Mouse (Mus musculus): ENCODE results near the gene Dglucy.
"Not testable (repeated sequence)": the region's sequence is repeated elsewhere in the genome, so short reads cannot be mapped to it uniquely, and the experiment has no call there.

The Dglucy gene

DNA sequence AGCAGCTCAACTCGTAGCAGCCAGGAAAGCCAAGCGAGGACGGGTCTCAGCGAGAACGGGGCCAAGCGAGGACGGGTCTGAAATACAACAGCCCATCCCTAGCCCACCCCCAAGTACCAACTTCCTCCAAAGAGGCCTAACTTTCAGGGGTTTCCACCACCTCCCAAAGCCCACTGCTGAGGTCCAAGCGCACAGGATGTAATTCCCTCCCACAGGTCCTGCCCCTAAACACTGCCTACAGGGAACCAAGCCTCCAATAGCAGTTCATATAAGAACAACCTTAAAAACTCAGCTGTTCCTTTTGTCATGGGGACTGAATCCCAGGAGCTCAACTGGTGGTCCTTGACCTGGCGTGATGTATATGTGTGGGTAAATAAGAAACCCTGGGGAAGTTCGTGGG lies 1.6 kb downstream of the Dglucy start:
- DNase-seq (ENCODE audit: extremely low spot score, low spot score) = no peak

DNA sequence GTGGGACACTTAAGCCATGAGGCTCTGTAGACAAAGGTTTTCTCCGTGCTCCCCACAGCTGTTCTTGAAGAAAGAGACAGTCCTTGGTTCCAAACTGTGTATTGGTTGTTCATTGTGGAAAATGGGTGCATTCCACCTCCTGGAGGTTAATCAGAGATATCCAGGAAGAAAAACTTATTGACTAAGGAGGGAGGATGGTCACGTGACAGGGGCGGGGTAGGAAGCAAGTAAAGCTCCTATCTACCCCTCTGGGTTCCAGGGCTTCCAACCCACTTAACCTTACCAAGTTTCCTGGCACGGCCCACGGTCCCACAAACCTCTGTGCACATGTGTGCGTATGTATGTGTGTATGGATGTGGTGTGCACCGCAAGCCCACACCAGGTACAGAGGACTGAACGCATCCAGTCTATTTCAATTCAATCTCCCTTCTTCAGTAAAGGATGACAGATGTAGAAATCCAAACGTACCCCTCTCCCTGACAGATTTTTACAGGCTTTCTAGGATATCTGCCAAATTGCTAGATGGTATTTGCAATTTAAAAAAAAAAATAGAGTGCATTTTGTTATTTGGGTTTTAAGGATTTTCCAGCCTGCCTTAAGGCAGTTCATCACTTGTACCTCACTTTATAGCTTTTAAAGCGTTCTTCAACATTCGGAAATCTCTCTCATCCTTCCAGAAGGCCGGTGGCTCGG lies 2.7 kb downstream of the Dglucy start:
- DNase-seq (ENCODE audit: extremely low spot score, low spot score) = no peak

DNA sequence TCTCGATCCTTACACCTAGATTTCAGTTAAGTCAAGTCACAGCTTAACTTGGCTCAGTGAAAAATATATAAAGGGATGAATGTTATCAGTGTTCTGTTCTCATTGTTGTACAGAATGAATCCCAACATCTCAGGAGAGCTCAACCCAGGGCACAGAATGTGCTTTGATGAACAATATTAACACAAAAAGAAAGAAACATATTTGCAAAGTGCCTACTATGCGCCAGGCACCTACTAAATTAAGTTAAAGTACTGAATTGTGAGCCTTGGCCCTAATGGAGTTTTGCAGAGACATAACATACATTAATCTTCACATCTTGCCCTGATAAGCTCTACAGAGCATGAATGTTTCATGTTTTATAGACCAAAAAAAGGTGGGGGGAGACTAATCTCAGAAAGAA lies 5.3 kb downstream of the Dglucy start:
- DNase-seq (ENCODE audit: extremely low spot score, low spot score) = no peak

DNA sequence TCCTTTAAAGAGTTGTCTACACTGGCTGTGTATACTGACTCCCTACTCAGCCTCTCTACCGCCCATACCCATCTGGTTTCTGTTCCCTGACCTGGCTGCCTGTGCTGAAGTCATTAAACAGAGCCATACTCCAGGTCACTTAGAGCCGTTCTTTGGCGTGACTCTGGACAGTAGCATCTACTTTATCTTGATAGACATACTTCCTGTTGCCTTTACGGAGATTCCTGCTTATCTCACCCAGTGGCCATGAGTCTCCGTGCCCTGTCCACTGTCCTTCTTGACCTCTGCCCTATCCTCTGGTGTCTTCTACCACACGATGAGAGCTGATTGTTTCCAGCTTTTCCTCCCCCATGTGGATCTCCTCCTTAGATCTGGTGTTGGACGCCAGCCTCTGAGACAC lies 6.5 kb downstream of the Dglucy start:
- DNase-seq (ENCODE audit: extremely low spot score, low spot score) = no peak

DNA sequence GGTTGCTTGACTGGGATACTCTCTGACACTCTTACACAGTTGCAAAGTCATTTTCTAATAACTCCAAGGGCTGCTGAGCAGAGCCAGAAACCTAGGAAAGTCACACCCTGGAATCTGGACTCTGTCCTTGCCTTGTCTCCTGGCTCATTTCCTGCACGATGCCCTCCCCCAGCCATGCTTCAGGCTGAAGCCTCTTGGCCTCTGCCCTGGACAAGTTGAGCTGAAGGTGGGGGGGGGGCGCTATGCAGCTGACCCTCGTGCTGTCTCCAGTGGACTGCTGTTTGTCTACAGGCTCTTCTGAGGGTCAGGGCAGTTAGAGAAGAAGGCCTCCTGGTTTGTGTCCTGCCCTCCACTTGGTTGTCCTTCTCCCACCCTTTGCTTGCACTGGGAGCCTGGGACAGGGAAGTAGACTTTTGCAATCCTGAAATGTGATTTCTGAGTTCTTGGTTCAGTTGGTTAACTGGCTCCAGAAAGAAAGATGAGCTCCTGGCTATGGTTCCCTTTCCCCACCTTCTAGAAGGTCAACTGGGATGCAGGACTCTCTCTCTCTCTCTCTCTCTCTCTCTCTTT lies 11.2 kb downstream of the Dglucy start:
- no peak for DNase-seq (ENCODE audit: extremely low spot score, low spot score)

DNA sequence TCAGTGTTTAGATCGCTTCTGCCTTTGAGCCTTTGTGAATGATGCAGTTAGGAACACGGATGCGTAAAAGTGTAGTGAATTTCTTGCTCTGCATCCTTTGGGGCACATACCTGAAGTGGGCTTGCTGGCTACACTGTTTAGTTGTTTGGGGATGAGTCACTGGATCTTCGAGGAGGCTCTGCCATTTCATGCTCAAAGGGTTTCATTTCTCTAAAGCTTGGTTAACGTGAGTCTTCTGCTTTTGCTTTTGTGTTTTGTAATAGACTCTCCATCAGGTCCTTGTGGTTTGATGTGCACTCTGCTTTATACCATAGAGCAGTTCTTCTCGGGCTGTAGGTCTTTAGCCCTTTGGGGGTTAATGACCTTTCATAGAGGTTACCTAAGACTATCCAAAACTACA lies 12.6 kb downstream of the Dglucy start:
- DNase-seq (ENCODE audit: extremely low spot score, low spot score) = no peak

DNA sequence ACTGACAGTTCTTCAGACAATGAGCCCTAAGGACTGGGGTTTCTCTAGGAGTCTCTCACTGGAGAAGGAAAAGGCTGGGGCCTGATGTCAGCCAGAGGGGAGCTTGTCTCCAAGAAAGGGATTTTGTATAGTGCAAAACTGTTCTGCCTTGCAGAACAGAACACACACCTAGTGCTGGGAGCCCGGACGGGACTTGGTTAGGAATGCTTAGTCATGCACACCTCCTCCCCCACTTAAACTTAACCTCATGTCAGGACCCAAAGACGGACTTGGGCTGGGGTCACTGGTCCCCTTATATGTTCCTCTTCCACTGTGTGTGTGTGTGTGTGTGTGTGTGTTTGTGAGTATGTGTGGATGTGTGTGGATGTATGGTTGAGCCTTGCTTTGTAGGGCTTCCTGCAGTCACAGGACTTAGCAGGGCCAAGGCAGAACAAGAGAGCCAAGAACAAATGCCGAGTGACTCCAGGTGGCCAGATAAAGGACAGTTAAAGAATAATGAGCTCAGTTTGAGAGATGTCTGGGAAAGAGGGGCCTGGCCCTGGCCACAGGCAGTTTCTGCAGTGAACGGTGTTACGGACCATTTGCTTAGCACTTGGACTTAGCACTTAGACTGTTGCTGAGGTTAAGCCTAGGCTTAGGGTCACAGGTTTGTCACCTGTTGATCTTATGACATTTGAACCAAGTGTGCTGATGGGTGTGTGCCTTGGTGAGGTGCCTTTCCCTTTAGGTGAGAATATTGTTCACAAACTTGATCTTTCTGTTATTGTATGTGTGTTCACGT lies 15.8 kb downstream of the Dglucy start:
- DNase-seq (ENCODE audit: extremely low spot score, low spot score) = no peak

DNA sequence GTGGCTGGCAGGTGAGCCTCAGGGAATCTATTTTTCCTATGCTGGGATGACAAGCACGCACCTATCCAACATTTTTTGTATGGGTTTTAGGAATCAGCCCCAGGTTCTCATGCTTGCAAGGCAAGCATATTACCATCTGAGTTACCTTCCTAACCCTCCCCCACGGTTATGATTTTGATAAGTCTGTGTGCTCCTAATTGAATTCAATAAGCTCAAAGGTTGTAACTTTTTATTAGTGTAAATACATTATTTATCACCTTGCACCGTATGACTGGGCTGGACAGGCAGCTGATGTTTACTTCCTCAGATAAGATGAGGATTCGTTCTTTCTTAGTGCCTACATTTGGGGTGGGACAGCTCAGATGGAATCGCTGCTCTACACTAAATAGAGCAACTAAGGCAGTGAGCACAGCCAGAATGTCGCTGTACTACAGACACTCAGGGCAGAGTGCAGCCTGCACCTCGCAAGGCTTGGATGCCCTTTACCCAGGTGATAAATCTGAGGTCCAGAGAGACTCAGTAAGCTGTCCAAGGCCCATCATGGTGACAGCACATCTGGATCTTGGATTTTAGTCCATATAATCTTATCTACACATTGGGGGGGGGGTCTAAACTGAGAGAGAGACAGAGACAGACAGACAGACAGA lies 16.7 kb downstream of the Dglucy start:
- DNase-seq (ENCODE audit: extremely low spot score, low spot score) = no peak

DNA sequence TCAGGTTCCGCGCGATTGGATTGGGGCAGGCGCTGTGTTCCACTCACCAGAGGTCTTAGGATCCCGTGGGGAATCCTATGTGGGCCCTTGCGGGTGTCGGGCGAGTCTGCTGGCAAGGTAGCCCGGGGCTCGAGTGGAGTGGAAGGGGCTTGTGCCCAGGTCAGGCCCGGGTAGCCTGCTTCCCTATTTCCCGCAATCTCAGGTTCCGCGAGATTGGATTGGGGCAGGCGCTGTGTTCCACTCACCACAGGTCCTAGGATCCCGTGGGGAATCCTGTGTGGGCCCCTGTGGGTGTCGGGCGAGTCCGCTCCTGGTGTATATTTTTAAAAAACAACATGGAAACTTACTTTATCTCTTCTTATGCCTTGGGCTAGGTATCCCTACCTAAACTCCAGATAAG lies 24.5 kb downstream of the Dglucy start:
- not testable (repeated sequence) for DNase-seq (ENCODE audit: extremely low spot score, low spot score)

DNA sequence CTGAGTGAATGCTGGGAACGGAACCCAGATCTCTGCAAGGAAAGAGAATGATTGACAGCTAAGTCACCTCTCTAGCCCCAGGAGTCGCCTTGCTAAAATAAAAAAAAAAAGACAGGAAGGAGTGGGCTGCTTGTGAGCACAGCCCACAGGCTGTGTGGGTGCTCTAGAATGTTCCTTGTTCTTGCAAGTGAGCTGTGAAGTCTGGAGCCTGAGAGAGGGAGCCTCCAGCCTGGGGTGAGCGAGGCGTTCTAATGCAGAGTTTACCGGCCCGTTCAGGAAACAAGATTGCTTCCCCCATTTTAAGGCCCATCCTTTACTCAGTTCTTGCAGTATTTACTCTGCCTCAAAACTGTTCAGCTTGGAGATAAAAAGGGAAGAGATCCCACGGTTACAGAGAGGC lies 28.4 kb downstream of the Dglucy start:
- no peak for DNase-seq (ENCODE audit: extremely low spot score, low spot score)

DNA sequence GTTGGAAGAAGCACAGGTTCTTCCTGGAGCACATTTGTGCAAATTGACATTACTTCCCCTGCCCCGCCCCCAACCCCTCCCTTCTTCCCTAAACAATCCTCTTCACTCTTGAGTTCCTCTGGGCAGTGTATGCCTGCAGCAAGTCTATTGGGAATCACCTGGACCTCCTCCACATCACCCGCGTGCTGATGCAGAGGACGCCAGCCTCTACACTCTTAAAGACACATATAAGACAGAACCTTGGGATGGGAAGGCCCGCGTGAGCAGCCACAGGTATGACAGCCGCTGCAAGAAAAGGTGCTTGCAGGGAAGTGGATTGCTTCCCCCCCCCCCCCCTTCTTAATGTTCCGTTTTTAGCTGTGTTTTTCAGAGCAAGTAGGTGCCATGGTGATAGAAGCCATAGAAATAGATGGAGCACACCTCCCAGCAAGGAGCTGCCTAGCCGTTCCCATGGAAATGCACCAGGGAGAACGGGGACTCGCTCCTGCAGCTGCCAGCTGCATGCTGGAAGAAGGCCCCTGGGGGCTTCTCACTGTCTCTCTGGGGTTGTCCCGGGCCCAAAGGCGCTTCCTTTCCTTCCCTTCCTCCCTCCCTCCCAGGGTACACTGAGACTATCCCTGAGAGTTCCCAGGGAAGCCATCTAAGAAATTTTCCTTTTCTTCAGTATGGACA lies 29.9 kb downstream of the Dglucy start:
- DNase-seq (ENCODE audit: extremely low spot score, low spot score) = no peak

DNA sequence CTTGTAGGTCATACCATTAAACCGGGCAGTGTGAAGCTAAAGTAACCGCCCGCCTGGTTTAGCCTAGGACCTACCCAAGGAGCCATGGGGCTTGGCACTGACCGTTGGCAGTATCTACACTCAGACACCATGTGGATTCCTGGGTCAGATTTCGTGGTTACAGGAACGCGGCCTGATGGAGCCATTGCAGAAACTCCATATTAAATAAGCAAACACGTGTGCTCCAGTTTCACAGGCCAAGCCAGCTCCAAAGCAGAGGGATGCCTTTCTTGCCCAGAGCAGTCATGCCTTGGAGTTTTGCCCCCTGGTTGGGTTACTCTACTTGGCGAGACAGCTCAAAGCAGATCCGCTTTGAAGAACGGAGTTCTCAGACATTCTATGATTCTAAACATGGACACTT lies 31.7 kb downstream of the Dglucy start:
- no peak for DNase-seq (ENCODE audit: extremely low spot score, low spot score)

DNA sequence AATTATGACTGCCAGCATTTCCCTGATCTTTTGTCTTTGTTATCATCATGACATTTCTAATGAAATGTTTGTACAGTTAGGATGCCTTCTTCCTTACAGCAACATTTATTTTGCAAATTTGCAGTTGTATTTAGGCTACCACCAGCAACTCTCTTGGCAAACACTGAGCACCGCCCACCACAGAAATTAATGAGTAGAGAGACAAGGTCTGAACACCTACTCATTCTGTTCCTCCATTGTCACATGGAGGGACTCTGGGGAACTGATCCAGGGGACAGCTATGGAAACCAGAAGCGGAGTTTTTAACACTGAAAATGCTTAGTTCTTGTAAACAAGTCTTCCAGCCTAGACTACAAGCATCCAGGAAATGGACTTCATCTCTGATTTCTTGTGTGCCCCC lies 35.0 kb downstream of the Dglucy start:
- DNase-seq (ENCODE audit: extremely low spot score, low spot score) = no peak

DNA sequence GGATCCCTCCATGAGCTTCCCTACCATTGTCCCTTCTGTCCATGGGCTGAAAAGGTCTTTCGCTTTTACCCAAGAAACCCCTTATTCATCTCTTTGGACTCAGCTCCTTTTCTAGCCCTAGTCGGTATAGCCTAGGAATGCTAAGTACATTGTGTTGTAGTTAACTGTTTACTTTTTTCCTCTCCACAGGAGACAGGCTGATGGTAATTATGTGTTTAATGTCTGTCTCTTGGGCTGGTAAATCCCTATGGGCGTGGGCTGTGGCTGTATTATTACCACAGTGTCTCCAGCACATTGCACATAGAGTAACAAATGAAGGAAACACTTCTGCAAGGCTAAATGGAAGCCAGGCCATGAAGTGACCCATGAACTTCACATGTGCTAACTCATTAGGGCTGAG lies 35.8 kb downstream of the Dglucy start:
- DNase-seq (ENCODE audit: extremely low spot score, low spot score) = no peak

DNA sequence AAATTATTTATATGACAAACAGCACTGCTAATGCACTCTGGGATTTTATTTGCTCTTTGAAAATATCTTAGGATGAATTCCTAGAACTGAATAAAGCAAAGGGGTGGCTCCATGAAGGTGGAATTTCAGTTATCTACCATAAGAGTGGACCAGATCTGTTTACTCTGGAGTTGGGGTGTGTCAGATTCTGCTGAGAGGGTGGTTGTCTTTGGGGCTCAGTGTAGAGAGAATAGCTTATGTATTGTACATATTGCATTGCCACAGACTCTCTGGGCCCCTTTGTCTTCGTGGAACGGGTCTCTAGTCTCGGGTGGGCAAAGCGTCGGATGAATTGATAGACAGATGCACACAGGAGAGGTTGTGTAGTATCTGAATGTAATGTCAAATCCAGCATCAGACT lies 38.0 kb downstream of the Dglucy start:
- DNase-seq (ENCODE audit: extremely low spot score, low spot score) = no peak

DNA sequence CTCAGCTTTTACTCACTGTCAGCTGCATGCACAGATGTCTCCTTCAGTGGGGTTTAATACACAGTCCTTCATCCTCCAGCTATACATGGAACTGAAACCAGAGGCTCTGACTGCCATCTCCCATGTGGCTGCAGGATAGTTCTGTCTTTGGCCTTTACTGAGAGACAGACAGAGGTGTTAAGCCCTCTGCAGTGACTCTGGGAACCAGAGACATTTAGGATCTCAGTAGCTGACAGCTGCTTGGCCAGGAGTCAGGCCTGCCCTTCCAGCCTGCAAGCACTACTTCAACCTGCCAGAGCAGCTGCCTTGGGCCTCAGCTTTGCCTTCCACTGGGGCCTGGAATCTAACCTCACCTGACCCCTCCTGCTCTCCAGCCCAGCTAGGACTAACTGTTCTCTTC lies 41.1 kb downstream of the Dglucy start:
- no peak for DNase-seq (ENCODE audit: extremely low spot score, low spot score)

DNA sequence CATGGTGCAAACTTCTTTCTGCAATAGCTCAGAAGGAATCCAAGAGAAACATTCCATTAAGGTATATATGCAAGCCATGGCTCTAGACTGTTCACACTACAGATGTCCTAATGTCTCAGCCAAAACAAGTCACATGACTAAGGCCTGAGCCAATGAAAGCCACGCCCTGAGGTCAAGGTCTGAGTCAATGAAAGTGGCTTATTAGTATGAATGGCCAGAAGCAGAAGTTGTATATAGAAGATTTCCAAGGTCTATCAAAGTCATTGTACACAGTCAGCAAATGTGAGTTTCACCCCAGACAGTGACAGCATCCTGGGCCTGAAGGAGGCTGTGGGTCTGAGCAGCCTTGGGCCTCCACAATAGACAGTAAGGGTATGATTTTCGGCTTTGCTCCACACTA lies 52.2 kb downstream of the Dglucy start:
- no peak for DNase-seq (ENCODE audit: extremely low spot score, low spot score)

DNA sequence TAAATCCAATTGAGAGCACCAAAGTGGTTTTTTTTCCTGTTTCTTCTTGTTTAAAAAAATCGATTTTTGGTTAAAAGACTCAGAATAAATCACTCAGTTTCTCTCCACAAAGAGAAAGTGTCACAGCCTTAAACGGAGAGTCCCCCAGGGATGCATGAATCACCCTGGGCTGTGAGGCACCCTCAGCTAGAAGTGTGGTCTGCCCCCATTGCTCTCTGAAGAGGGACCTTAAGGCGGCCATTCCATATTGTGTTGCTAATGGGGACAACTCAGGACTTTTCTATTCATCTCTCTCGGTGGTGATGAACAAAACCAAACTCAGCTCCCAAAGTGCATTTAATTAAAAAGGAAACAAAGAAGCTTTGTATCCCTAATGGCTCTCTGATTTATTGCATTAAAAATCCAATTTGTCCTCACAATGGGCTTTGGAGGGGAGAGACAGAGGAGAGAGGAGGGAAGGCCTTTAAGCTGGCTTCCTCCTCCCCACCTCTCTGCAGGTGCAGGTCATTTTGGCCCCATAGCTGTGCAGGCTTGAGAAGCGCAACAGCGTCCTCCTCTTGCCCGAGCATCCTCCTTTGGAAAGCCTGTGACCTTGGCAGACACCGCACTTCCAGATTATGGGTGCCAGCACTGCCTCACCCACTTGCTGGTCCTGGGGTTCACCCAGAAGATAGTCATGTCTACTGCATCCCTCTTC lies 52.9 kb downstream of the Dglucy start:
- DNase-seq (ENCODE audit: extremely low spot score, low spot score) = no peak

DNA sequence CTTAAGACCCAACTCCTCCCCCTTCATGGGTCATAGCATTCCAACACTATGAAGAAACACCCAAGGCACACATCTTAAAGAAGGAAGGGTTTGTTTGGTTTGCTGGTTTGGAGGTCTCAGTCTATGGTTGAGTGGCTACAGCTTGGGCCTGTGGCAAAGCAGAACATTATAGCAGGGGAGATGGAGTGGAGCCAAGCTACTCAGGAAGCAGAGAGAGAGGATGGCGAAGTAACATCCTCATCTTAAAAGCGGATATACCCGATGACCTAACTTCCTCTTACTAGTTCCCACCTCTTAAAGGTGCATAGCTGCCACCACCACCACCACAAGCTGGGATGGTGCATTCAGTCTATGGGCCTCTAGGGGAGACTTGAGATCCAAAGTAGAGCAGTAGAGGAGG lies 58.4 kb downstream of the Dglucy start:
- no peak for DNase-seq (ENCODE audit: extremely low spot score, low spot score)

DNA sequence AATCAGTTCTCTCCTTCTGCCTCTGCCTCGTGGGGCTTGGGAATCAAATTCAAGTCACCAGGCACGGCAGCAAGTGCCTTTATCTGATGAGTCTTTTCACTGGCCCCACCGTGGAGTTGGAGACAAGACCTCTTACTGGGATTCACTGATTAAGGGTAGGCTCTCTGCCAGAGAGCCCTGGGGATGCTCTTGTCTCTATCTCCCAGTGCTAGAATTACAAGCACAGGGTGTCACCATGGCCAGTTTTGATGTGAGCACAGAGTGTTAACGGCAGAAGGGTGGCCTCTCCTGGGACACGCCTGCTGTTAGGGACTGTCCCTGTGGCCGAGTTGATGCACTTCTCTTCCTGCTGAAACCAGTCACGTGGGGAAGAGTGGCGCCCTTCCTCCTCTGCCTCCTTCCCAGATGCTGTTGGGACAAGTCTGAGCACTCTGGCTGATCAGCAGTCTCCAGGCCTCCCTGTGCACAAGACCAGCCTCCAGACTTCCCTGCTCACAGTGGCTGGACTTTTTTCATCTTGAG lies 60.3 kb downstream of the Dglucy start:
- DNase-seq (ENCODE audit: extremely low spot score, low spot score) = no peak

DNA sequence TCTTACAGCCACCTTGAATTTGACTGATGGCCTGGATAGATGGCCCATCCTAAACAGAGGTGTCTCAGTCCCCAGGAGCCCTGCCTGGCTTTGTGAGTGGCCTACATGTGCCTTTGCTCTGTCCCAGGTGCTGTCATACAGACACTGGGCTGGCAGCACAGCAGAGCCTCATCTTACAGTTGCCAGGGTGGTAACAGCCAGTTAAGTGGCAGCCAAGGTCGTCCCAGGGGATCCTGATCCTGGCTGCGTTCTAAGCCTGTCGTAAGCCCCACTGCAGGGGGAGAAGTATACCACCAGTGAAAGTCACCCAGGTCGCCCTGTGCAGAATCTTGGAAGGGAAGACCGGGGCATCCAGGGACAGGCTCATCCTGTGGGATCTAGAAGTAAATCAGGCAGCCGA lies 61.1 kb downstream of the Dglucy start:
- no peak for DNase-seq (ENCODE audit: extremely low spot score, low spot score)
